Mouse (Mus musculus) liver, embryonic 14.5 days (tissue): ENCODE measurements around the gene Cspg4. TPM values are rescaled to one million over a fixed set of nuclear protein-coding genes. Genes with fewer than 3 reads are reported as not detected.

ENCODE experiments used
- ATAC-seq: fragments of 200-750 bp; cut with Nextera tagmentation; 2 replicates; pipeline ENCODE4 v1.8.0; 2017; ENCODE audit warnings: moderate number of reproducible peaks, mild to moderate bottlenecking, moderate library complexity; ENCODE audit not compliant: insufficient read depth
- DNase-seq, 3 experiments: peaks; one replicate each; pipeline ENCODE4 v3.0.0-alpha.2; 2012 to 2013; ENCODE audit warnings: low read depth in 3 of 3, low spot score in 3 of 3
- H3K27ac ChIP-seq: fragments of 300-500 bp; sonication (generic); 2 replicates; pipeline ENCODE4 v1.5.1; 2014; ENCODE audit warnings: moderate library complexity, mild to moderate bottlenecking, control low read depth, inconsistent platforms
- H3K27me3 ChIP-seq: fragments of 300-500 bp; sonication (generic); 2 replicates; pipeline ENCODE4 v1.6.1; 2014; ENCODE audit warnings: mild to moderate bottlenecking, low read length, moderate library complexity; ENCODE audit not compliant: control insufficient read depth, insufficient read depth
- H3K36me3 ChIP-seq: fragments of 300-500 bp; sonication (generic); replicated peaks from 2 replicates; pipeline ENCODE4 v1.6.1; 2014; ENCODE audit warnings: low read depth; ENCODE audit not compliant: control insufficient read depth, insufficient read depth
- H3K4me1 ChIP-seq, 2 experiments: fragments of 200-500 bp in 1 of 2; fragments of 300-500 bp in 1 of 2; sonication (generic) in 1 of 2; replicated peaks; 2 replicates each; pipeline ENCODE4 v1.6.1; 2012 to 2014; ENCODE audit warnings: antibody characterized with exemption in 1 of 2, inconsistent platforms in 1 of 2, low read length in 1 of 2; ENCODE audit not compliant: control insufficient read depth in 2 of 2, insufficient read depth in 2 of 2
- H3K4me2 ChIP-seq: fragments of 300-500 bp; sonication (generic); 2 replicates; pipeline ENCODE4 v1.6.1; 2014; ENCODE audit warnings: low read depth, mild to moderate bottlenecking, control low read depth, moderate library complexity
- H3K4me3 ChIP-seq, 2 experiments: fragments of 200-500 bp in 1 of 2; fragments of 300-500 bp in 1 of 2; sonication (generic) in 1 of 2; 2 replicates each; pipeline ENCODE4 v1.5.1; 2012 to 2014; ENCODE audit warnings: low read depth in 2 of 2, low read length in 2 of 2, mild to moderate bottlenecking in 2 of 2, control low read depth in 1 of 2, inconsistent platforms in 1 of 2, moderate library complexity in 1 of 2; ENCODE audit not compliant: insufficient read depth in 1 of 2
- H3K9ac ChIP-seq: fragments of 300-500 bp; sonication (generic); replicated peaks from 2 replicates; pipeline ENCODE4 v1.6.1; 2014; ENCODE audit warnings: mild to moderate bottlenecking, control low read depth, moderate library complexity
- H3K9me3 ChIP-seq: fragments of 300-500 bp; sonication (generic); 2 replicates; pipeline ENCODE4 v1.6.1; 2016; ENCODE audit warnings: low read length, mixed read lengths; ENCODE audit not compliant: control insufficient read depth
- CTCF ChIP-seq: IDR thresholded peaks from 2 replicates; pipeline ENCODE4 v1.5.1; 2016; ENCODE audit warnings: antibody characterized with exemption, low read depth, control low read depth
- EP300 ChIP-seq: IDR thresholded peaks from 2 replicates; pipeline ENCODE4 v1.6.1; 2016; ENCODE audit warnings: antibody characterized with exemption, low read depth
- WGBS: fragments of 180-500 bp; shearing (Covaris S2); extraction: QIAGEN DNeasy Blood & Tissue Kit; methylation state at CpG from one replicate; pipeline ENCODE4 v1.1.7; 2014; ENCODE audit not compliant: insufficient replicate concordance; 5-methylcytosine and 5-hydroxymethylcytosine counted together
- polyA plus RNA-seq, 2 experiments: library from polyadenylated mRNA; depleted of rRNA in 1 of 2; stranded (reverse) in 1 of 2; unstranded in 1 of 2; fragments of >200 nt; fragmentation: Nextera tagmentation in 1 of 2; extraction: Ambion mirVana in 1 of 2; gene quantifications; 2 replicates each; pipeline versions ENCODE4 v1.2.1 to v1.2.3; 2012 to 2014

Cspg4 gene
- polyA plus RNA-seq, 2 experiments: 0.08 to 0.16 TPM

DNA sequence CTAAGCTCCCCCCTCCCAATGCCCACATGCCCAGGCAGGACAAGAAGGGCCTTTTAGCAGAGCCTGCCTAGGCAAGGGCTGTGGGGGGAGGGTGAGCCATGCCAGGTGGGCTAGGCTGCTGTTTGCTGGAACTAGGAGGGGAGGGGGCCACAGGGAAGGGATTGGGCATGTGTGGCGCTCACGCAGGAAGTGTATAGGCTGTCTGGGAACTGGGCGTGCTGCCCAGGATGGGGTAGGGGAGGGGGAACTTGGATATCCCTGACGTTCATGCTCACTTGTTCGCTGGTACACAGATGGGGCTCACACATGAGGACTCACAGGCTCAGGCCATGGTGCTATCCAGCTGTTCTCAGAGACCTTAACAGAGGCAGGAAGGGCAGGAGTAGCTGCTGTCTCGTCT is 3.5 kb downstream of the Cspg4 start:
- TF ChIP-seq EP300 (no peak), CTCF (no peak)
- 45% methylated on average over 6 of the region's 6 CpGs for WGBS
- H3K27me3 ChIP-seq: no peaks in the 10 kb centered on the region; the same call in none of the 2 replicates
- H3K9ac ChIP-seq: no peak overlapping the region
- no peaks in the 10 kb centered on the region for H3K4me1 ChIP-seq
- no peaks in the 10 kb centered on the region for H3K9me3 ChIP-seq
- DNase-seq (no peak), ATAC-seq (no peak)
- H3K4me3 ChIP-seq: no peak overlapping the region
- H3K27ac ChIP-seq: no peak overlapping the region
- no peaks in the 10 kb centered on the region for H3K36me3 ChIP-seq
- H3K4me2 ChIP-seq: no peak overlapping the region

DNA sequence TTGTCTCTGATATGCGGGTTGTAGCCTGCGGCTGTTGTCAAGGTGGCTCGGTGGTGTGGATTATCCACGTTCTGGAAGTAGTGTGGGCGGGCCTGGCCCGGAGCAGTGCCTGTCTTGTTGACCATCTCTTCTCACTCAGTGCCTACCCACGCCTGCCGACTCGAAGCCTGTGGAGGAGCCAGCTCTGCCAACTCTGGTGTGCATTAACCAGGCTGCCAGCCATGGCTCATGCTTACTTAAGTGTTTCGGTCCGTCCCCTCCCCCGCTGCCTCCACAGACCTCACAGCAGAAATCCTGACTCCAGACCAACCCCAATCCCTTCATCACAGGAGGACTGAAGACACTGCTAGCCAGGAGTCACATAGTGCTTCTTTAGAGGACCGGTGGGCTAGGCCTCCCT is 4.7 kb downstream of the Cspg4 start:
- Histone ChIP-seq H3K9ac (no peak overlapping the region), H3K9me3 (no peaks in the 10 kb centered on the region), H3K27ac (no peak overlapping the region), H3K4me2 (no peak overlapping the region), H3K4me3 (no peak overlapping the region), H3K4me1 (no peaks in the 10 kb centered on the region), H3K36me3 (no peaks in the 10 kb centered on the region), H3K27me3 (no peaks in the 10 kb centered on the region; the same call in 1 of the 2 replicates)
- ATAC-seq (no peak), DNase-seq (no peak)
- WGBS: 58% methylated on average over 13 of the region's 13 CpGs
- TF ChIP-seq EP300 (no peak), CTCF (no peak)

DNA sequence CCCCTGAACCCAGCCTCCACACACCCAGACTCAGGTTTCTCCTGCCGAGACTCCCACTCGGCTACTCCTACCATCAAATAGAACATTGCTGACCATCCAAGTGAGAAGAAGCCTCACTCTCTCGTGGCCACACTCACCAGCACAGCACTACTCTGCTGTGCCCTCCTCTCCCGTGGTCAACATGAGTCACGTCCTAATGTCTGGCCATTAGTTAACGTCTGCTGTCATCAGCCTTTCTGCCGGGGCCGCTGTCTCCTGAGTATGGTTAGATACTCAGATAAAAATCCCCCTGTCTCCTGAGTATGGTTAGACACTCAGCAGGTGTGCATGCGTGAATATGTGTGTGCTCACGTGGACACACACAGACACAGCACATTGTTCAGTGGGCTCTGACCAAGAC is 5.9 kb downstream of the Cspg4 start:
- no peak for TF ChIP-seq EP300
- no peak for TF ChIP-seq CTCF
- Histone ChIP-seq H3K9ac (no peak overlapping the region), H3K27me3 (no peaks in the 10 kb centered on the region), H3K36me3 (no peaks in the 10 kb centered on the region), H3K27ac (no peak overlapping the region), H3K4me1 (no peaks in the 10 kb centered on the region), H3K4me2 (no peak overlapping the region), H3K9me3 (no peaks in the 10 kb centered on the region), H3K4me3 (no peak overlapping the region)
- ATAC-seq: no peak
- WGBS: 29% methylated on average over 10 of the region's 10 CpGs
- no peak for DNase-seq

DNA sequence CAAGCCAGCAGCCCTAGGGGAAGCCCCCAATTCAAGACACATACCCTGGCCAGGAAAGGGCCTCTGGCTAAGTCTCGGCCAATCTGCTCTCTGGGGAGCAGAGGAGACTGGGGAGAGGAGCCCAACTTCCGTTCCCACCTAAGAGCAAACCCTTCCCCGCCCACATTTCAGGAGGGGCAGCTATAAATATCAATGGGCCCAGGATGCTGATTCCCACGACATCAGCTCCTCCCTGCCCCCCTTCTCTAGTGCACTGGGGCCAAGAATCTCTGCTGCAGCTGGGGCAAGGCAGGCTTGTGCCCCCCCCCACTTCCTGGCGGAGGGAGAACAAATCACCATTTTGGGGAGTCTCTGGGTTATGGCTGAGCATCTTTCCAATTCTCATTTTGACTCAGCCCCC is 6.4 kb downstream of the Cspg4 start:
- ATAC-seq (no peak), DNase-seq (no peak)
- Histone ChIP-seq H3K4me3 (no peak overlapping the region), H3K9me3 (no peaks in the 10 kb centered on the region), H3K4me1 (no peaks in the 10 kb centered on the region), H3K27ac (no peak overlapping the region), H3K27me3 (no peaks in the 10 kb centered on the region), H3K9ac (no peak overlapping the region), H3K36me3 (no peaks in the 10 kb centered on the region), H3K4me2 (no peak overlapping the region)
- WGBS: 22% methylated on average over 5 of the region's 5 CpGs
- TF ChIP-seq EP300 (no peak), CTCF (no peak)

DNA sequence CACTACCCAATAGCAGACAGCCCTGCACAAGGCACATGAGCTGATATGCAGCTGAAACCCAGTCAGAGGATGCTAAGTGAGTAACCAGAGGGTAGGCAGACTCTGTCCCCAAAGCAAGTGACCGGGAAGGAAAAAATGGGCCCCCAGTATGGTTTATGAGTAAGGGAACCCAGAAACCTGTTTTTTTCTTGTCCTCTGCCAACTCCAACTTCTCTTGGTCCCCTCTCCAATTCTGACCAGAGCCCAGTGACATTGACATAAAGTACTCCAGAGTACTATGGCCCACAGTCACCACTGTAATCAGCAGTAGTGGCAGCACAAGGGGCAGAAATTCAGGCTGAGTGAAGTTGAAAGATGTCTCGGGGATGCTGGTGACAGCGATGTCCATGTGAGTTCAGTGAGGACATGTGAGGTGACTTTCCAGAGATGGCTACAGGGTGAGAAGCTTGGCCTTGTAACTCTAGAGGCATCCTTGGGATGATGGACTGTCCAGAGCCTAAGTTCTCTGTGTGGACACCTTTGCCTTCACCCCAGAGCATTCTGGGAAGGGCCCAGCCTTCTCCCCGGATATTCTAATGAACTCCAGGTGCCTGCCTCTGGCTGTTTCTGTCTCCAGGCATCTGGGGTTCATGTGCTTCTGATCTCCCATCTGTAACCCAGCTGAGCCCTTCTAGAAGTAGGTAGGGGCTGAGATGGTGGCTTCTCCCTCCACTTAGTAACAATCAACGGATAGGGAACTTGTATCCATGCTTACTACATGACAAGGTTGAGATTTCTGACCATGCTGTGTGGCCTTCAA is 7.5 kb downstream of the Cspg4 start:
- H3K4me1 ChIP-seq: no peaks in the 10 kb centered on the region
- 63% methylated on average over 5 of the region's 5 CpGs for WGBS

More for the DNA sequence above, 7.5 kb downstream of the Cspg4 start:
- Histone ChIP-seq H3K4me2 (no peak overlapping the region), H3K27ac (no peak overlapping the region), H3K9me3 (no peaks in the 10 kb centered on the region), H3K9ac (no peak overlapping the region), H3K4me3 (no peak overlapping the region), H3K36me3 (no peaks in the 10 kb centered on the region), H3K27me3 (no peaks in the 10 kb centered on the region)
- ATAC-seq (no peak), DNase-seq (no peak)
- TF ChIP-seq CTCF (no peak), EP300 (no peak)
